Mouse (Mus musculus) brain, embryonic 14.5 days (tissue): Measurements from ENCODE around the gene Rps6kl1.

Experiments
- CTCF ChIP-seq: fragments of 200-500 bp; IDR thresholded peaks from 2 replicates; pipeline ENCODE4 v1.5.1; 2012; ENCODE audit warnings: inconsistent platforms, mild to moderate bottlenecking, moderate library complexity, borderline replicate concordance; ENCODE audit not compliant: insufficient read depth, insufficient read length; ENCODE audit errors: extremely low read depth
- POLR2A ChIP-seq: fragments of 200-500 bp; IDR thresholded peaks from 2 replicates; pipeline ENCODE4 v1.6.1; 2012; ENCODE audit warnings: mild to moderate bottlenecking, inconsistent platforms, borderline replicate concordance; ENCODE audit not compliant: poor library complexity, insufficient read depth, insufficient read length, severe bottlenecking; ENCODE audit errors: extremely low read depth

DNA sequence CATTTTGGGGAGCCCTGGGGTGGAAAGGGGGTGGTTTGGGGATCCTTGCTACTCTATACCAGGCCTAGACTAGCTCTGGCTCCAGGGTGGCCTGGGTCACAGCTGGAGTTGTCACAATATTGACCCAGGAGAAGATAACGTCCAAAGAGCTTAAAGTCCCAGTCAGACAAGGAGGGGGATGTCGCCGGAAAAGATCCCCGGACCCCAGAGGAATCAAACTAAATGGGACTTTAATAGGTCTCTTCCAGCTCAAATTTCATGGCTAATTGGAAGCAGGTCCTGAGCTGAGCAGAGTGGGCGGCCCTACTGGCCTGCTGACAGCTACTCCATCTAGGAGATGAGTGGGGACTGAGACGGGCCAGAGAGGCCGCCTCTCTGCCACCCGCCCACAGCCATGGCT lies 46.9 kb upstream of the Rps6kl1 start:
- TF ChIP-seq CTCF, result no peak
- no peak for TF ChIP-seq POLR2A
